Mouse (Mus musculus) G1E (cell line): ENCODE data around the gene Zfp37.

ENCODE experiments used
- CTCF ChIP-seq: IDR thresholded peaks from 2 replicates; pipeline ENCODE4 v1.5.1; 2012; ENCODE audit warnings: low read depth, low read length, inconsistent platforms, mixed read lengths
- GATA1 ChIP-seq: IDR thresholded peaks from 2 replicates; pipeline ENCODE4 v1.6.1; 2012; ENCODE audit warnings: borderline replicate concordance, low read length, inconsistent platforms, mixed read lengths
- GATA2 ChIP-seq: IDR thresholded peaks from 2 replicates; pipeline ENCODE4 v1.6.1; 2012; ENCODE audit warnings: low read depth, low read length, inconsistent platforms, borderline replicate concordance
- POLR2AphosphoS5 ChIP-seq: IDR thresholded peaks from 2 replicates; pipeline ENCODE4 v1.6.1; 2012; ENCODE audit warnings: low read depth, low read length, inconsistent platforms; ENCODE audit not compliant: insufficient replicate concordance
- TAL1 ChIP-seq: conservative IDR thresholded peaks from 2 replicates; pipeline ENCODE4 v1.6.1; 2012; ENCODE audit warnings: low read depth, low read length, inconsistent platforms, mixed read lengths

- no peak for TF ChIP-seq CTCF
- no peak for TF ChIP-seq POLR2AphosphoS5
- no peak for TF ChIP-seq GATA1
- no peak for TF ChIP-seq GATA2
- TF ChIP-seq TAL1, result no peak
Measured at GRCm38 (mm10) chr4:62273916-62274315, 43.1 kb upstream of the Zfp37 start.
